Mouse (Mus musculus): ENCODE results near the gene Tacr2.

Gene Tacr2

GRCm38 (mm10) chr10:62300006-62300827 is 48.0 kb downstream of the Tacr2 start:
- peak; percentile 57 to 61 for DNase-seq (ENCODE audit: low spot score in 2 of 2)

GRCm38 (mm10) chr10:62305090-62305489 is 52.9 kb downstream of the Tacr2 start:
- DNase-seq (ENCODE audit: low spot score in 2 of 2), result no peak

GRCm38 (mm10) chr10:62306483-62306882 is 54.2 kb downstream of the Tacr2 start:
- DNase-seq (ENCODE audit: low spot score in 2 of 2), result peak in 1 of 2 experiments; percentile 55

GRCm38 (mm10) chr10:62308896-62309491 is 56.8 kb downstream of the Tacr2 start:
- no peak for DNase-seq (ENCODE audit: low spot score in 2 of 2)

- no peak for DNase-seq (ENCODE audit: low spot score in 2 of 2)
These were observed 57.4 kb downstream of the Tacr2 start for GRCm38 (mm10) chr10:62309593-62309992.

GRCm38 (mm10) chr10:62310259-62311039 is 58.2 kb downstream of the Tacr2 start:
- no peak for DNase-seq (ENCODE audit: low spot score in 2 of 2)

GRCm38 (mm10) chr10:62311464-62311863 is 59.2 kb downstream of the Tacr2 start:
- DNase-seq (ENCODE audit: low spot score in 2 of 2), result peak; percentile 71 to 74

- DNase-seq (ENCODE audit: low spot score in 2 of 2), result no peak
These were observed 60.9 kb downstream of the Tacr2 start for GRCm38 (mm10) chr10:62313140-62313539.

- DNase-seq (ENCODE audit: low spot score in 2 of 2), result peak; percentile 47 to 65
These were observed 61.7 kb downstream of the Tacr2 start for GRCm38 (mm10) chr10:62313885-62314424.

Data from heart, adult 9 months (tissue).